Mouse (Mus musculus): ENCODE results near the gene Smpd1. TPM values are rescaled to one million over a fixed set of nuclear protein-coding genes. Genes with fewer than 3 reads are reported as not detected.

Gene Smpd1
- polyA plus RNA-seq (2012; rRNA removed), result 39.8 and 40.7 TPM in 2 replicates

DNA sequence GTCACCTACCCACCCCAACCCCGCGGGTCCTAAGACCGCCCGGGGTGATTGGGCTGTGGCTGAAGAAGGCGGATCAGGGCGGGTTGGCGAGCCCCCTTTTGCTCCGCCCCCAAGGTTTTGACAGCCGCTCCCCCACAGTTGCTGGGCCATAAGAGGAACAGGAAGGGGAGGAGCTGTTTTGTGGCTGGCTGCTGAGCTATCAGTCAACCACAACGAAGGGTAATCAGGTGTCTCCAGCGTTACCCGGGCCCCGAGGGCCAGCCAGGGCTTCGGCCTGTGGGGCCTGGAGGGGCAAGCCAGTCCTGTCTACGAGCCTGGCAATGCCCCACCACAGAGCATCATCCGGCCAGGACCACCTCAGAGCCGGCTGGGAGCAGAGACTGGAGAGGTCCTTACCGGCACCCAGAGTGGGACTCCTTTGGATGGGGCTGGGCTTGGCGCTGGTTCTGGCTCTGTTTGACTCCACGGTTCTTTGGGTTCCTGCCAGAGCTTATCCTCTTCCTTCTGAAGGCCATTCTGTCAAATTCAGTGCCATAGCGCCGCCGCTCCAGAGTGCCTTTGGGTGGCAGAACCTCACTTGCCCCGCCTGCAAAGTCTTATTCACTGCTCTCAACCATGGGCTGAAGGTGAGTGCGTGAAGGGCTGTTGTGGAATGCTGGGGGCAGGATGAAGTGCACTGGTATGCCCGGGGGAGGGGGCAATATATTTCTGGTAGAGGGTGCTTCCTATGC lies at the start of gene Smpd1:
TSS of gene Smpd1 (plus strand) at position 149 of the 731 bp plus-strand sequence.

DNA sequence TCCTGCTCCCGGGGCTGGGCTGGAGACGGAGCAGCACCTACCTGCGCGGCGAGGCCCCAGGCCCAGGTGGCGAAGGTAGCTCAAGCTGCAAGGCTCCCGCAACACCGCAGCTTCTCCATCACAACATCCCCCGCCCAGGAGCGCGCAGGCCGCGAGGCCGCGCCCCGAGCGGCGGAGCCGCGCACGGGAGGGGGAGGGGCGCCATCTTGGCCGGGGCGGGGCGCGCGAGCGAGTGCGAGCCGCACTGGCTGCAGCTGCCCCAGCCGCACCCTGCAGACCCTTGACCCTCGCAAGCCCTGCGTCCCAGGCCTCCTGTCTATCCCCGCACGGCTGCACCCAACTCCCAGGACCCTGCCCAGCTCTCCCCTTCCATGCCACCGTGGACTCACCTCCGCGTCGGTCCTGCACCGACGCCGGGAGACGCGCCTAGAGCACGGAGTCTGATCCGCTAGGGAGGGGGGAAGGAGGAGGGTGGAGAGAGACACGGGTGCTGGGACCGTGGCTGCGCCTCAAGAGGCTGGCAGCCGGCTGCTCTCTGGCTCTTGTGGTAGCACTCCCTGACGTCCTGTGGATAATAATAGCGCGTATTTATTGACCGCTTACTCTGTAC lies 27.0 kb downstream of the Smpd1 start, which contains the start of gene Apbb1:
TSS of gene Apbb1 (minus strand) at position 560 of the 610 bp plus-strand sequence.

Other genes with a start within 250 kb of the Smpd1 start
- not detected in 2 replicates for gene Olfr689, start 243.2 kb upstream of the Smpd1 start, polyA plus RNA-seq (2012; rRNA removed)
- gene Olfr690, start 220.3 kb upstream of the Smpd1 start, polyA plus RNA-seq (2012; rRNA removed), result not detected in 2 replicates
- not detected in 2 replicates for gene Olfr691, start 212.1 kb upstream of the Smpd1 start, polyA plus RNA-seq (2012; rRNA removed)
- not detected in 2 replicates for gene Olfr692, start 186.1 kb upstream of the Smpd1 start, polyA plus RNA-seq (2012; rRNA removed)
- gene Gm5901, start 179.3 kb upstream of the Smpd1 start, polyA plus RNA-seq (2012; rRNA removed), result 0.13 TPM in 1 of 2 replicates, not detected in the other
- gene Fam160a2, start 154.3 kb upstream of the Smpd1 start, polyA plus RNA-seq (2012; rRNA removed), result 85.6 and 111 TPM in 2 replicates
- 0.21 and 0.43 TPM in 2 replicates for gene Cnga4, start 149.8 kb upstream of the Smpd1 start, polyA plus RNA-seq (2012; rRNA removed)
- 0.14 TPM in 2 replicates for gene Cckbr, start 128.6 kb upstream of the Smpd1 start, polyA plus RNA-seq (2012; rRNA removed)
- gene Cavin3, start 72.1 kb upstream of the Smpd1 start, polyA plus RNA-seq (2012; rRNA removed), result 125 and 141 TPM in 2 replicates
- gene Apbb1, start 27.3 kb downstream of the Smpd1 start, polyA plus RNA-seq (2012; rRNA removed), result 37.5 and 52.7 TPM in 2 replicates
- 0.28 TPM in 2 replicates for gene Hpx, start 45.8 kb downstream of the Smpd1 start, polyA plus RNA-seq (2012; rRNA removed)
- gene Trim3, start 79.2 kb downstream of the Smpd1 start, polyA plus RNA-seq (2012; rRNA removed), result 51.4 and 51.6 TPM in 2 replicates
- 110 and 132 TPM in 2 replicates for gene Timm10b, start 85.7 kb downstream of the Smpd1 start, polyA plus RNA-seq (2012; rRNA removed)
- 91.2 and 95.5 TPM in 2 replicates for gene Arfip2, start 86.1 kb downstream of the Smpd1 start, polyA plus RNA-seq (2012; rRNA removed)
- gene Gm45799, start 86.2 kb downstream of the Smpd1 start, polyA plus RNA-seq (2012; rRNA removed), result 277 and 469 TPM in 2 replicates
- 0.83 and 0.94 TPM in 2 replicates for gene Dnhd1, start 96.5 kb downstream of the Smpd1 start, polyA plus RNA-seq (2012; rRNA removed)
- gene Ilk, start 182.2 kb downstream of the Smpd1 start, polyA plus RNA-seq (2012; rRNA removed), result 93.8 and 95.7 TPM in 2 replicates
- gene Rrp8, start 183.0 kb downstream of the Smpd1 start, polyA plus RNA-seq (2012; rRNA removed), result 4.6 and 5.1 TPM in 2 replicates
- gene Taf10, start 190.0 kb downstream of the Smpd1 start, polyA plus RNA-seq (2012; rRNA removed), result 543 and 600 TPM in 2 replicates
- gene Tpp1, start 197.9 kb downstream of the Smpd1 start, polyA plus RNA-seq (2012; rRNA removed), result 95.9 and 96.3 TPM in 2 replicates
- gene Dchs1, start 233.3 kb downstream of the Smpd1 start, polyA plus RNA-seq (2012; rRNA removed), result 8.9 and 9.0 TPM in 2 replicates